ENCODE assay signal across 26 mouse cellular contexts in the genomic region with DNA sequence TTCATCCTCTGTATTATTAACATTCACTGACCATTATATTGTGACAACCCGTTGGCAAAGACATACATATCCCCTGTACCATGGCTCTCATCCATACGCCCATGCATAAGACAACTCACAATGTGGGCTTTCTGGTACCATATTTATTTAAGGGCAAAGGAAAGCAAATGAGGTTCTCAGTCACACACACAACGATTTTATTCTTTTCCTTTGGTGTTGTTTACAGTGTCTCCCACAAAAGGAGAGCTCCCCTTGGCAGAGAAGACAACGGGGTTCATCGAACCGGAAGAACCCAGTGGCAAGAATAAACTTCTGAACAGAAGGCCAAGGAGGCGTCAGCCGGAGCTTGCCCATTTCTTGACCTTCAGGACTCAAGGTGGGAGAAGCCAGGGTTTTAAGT. TPM values are rescaled to one million over a fixed set of nuclear protein-coding genes. Genes with fewer than 3 reads are reported as not detected.
DNase-seq lines count a peak whose midpoint lies in the region; ATAC-seq and TF ChIP-seq lines count a peak whose summit lies in the region.
"Had no signal": no experiment of that assay in that cellular context is flagged by ENCODE, and none has a peak within 500 bp of the region (broad histone marks: within the 10 kb centered on the region; RNA-seq: fewer than 3 reads in every experiment).

Pde6h (plus strand) TSS at position 301 of the 400 bp plus-strand sequence.

- H3K4me1 ChIP-seq in ES-E14 (ENCODE audit: control insufficient read depth in 2 of 2, insufficient read depth in 2 of 2, low read length in 2 of 2, poor library complexity in 1 of 2): no peaks in the 10 kb centered on the region
- no peaks in the 10 kb centered on the region for H3K4me1 ChIP-seq in neural tube, embryonic 15.5 days
- no peaks in the 10 kb centered on the region for H3K4me1 ChIP-seq in cerebellum, adult 2 months (ENCODE audit: control insufficient read depth, insufficient read depth, low read length)
- H3K4me1 ChIP-seq in forebrain, embryonic 11.5 days (replicated peaks; ENCODE audit: control insufficient read depth, insufficient read depth, low read length): no peaks in the 10 kb centered on the region

- TF ChIP-seq CTCF in cerebellum, adult 2 months (IDR thresholded peaks at IDR 0.05; ENCODE audit: borderline replicate concordance, insufficient read depth, low read depth, low read length): no peak

- DNase-seq in ES-E14 (ENCODE audit: low read depth, low spot score): no peak
- DNase-seq in gonadal fat pad, adult 2 months (ENCODE audit: low read depth): no peak
- peak; percentile 7 for DNase-seq in induced T-regulatory cell, adult 2 months (ENCODE audit: low read depth)
- DNase-seq in heart, adult 11 months: no peak
- DNase-seq in cerebellum, adult 2 months: no peak
- DNase-seq in forebrain, embryonic 11.5 days (ENCODE audit: low spot score): no peak
- DNase-seq: adrenal gland, adult 2 months; adrenal gland, adult 8-10 months; adrenal gland, postnatal 10 days; adrenal gland, postnatal 14 days; adrenal gland, postnatal 25 days; adrenal gland, postnatal 36 days; B cell, adult 2 months; cerebellum, adult 11 months; cerebellum, adult 11-12 months; cerebellum, adult 18-20 months had no signal

- H3K79me2 ChIP-seq in myocyte (ENCODE audit: control insufficient read depth, insufficient read depth): no peaks in the 10 kb centered on the region

- H3K27me3 ChIP-seq in myocyte (ENCODE audit: control insufficient read depth, insufficient read depth, insufficient read length): no peaks in the 10 kb centered on the region
- H3K27me3 ChIP-seq in neural tube, embryonic 15.5 days (replicated peaks): no peaks in the 10 kb centered on the region; the same call in 1 of the 2 replicates
- H3K27me3 ChIP-seq in cerebellum, adult 2 months (ENCODE audit: control insufficient read depth, insufficient read depth, low read length): no peaks in the 10 kb centered on the region
- no peaks in the 10 kb centered on the region for H3K27me3 ChIP-seq in forebrain, embryonic 11.5 days (ENCODE audit: control insufficient read depth, insufficient read depth, low read length)
- H3K27me3 ChIP-seq: CH12.LX, Patski had no signal

- peak within 1 kb of the TSS; percentile 5; the same call in 1 of the 2 replicates for H3K27ac ChIP-seq in ES-E14 (ENCODE audit: insufficient read depth, low read depth, low read length, poor library complexity, severe bottlenecking)
- H3K27ac ChIP-seq in neural tube, embryonic 15.5 days (replicated peaks): no peak within 1 kb of the TSS
- no peak within 1 kb of the TSS for H3K27ac ChIP-seq in cerebellum, adult 2 months (ENCODE audit: insufficient read depth, low read length)
- H3K27ac ChIP-seq in forebrain, embryonic 11.5 days (ENCODE audit: low read depth, low read length): no peak within 1 kb of the TSS

- no peaks in the 10 kb centered on the region for H3K9me3 ChIP-seq in ES-E14 (ENCODE audit: control insufficient read depth, insufficient read depth, low read depth, low read length)
- H3K9me3 ChIP-seq in neural tube, embryonic 15.5 days (replicated peaks): no peaks in the 10 kb centered on the region
- no peaks in the 10 kb centered on the region for H3K9me3 ChIP-seq in forebrain, embryonic 11.5 days (ENCODE audit: control insufficient read depth, low read length)
- H3K9me3 ChIP-seq: G1E had no signal

- no peak within 1 kb of the TSS for H3ac ChIP-seq in myocyte (ENCODE audit: control insufficient read depth, insufficient read length)

- no peak within 1 kb of the TSS for H3K4me3 ChIP-seq in ES-E14 (ENCODE audit: insufficient read depth in 1 of 2, low read depth in 1 of 2, low read length in 2 of 2, poor library complexity in 1 of 2, severe bottlenecking in 1 of 2)
- H3K4me3 ChIP-seq in myocyte: no peak within 1 kb of the TSS
- H3K4me3 ChIP-seq in neural tube, embryonic 15.5 days (replicated peaks): no peak within 1 kb of the TSS
- no peak within 1 kb of the TSS for H3K4me3 ChIP-seq in cerebellum, adult 2 months (replicated peaks; ENCODE audit: insufficient read depth, low read depth, low read length)
- no peak within 1 kb of the TSS for H3K4me3 ChIP-seq in forebrain, embryonic 11.5 days (ENCODE audit: low read depth, low read length)

- no peak within 1 kb of the TSS for H3K9ac ChIP-seq in ES-E14 (ENCODE audit: insufficient read depth, low read depth, low read length, poor library complexity, severe bottlenecking)
- H3K9ac ChIP-seq in neural tube, embryonic 15.5 days (replicated peaks): no peak within 1 kb of the TSS
- no peak within 1 kb of the TSS for H3K9ac ChIP-seq in forebrain, embryonic 11.5 days (ENCODE audit: low read length)

- no peak for TF ChIP-seq POLR2A in myocyte (IDR thresholded peaks at IDR 0.05; ENCODE audit: insufficient read length, low read depth)
- TF ChIP-seq POLR2A in cerebellum, adult 2 months (IDR thresholded peaks at IDR 0.05; ENCODE audit: borderline replicate concordance, insufficient read depth, low read length): no peak

- H3K4me2 ChIP-seq in myocyte (ENCODE audit: low read depth): peak within 1 kb of the TSS; percentile 14
- no peak within 1 kb of the TSS for H3K4me2 ChIP-seq in neural tube, embryonic 15.5 days
- no peak within 1 kb of the TSS for H3K4me2 ChIP-seq in forebrain, embryonic 11.5 days (ENCODE audit: low read depth, low read length, severe bottlenecking)

- H3K36me3 ChIP-seq in ES-E14 (ENCODE audit: control insufficient read depth, insufficient read depth, low read length, poor library complexity, severe bottlenecking): no peaks in the 10 kb centered on the region
- H3K36me3 ChIP-seq in myocyte (ENCODE audit: control insufficient read depth, insufficient read depth): no peaks in the 10 kb centered on the region
- H3K36me3 ChIP-seq in neural tube, embryonic 15.5 days: no peaks in the 10 kb centered on the region
- no peaks in the 10 kb centered on the region for H3K36me3 ChIP-seq in forebrain, embryonic 11.5 days (ENCODE audit: control insufficient read depth, insufficient read depth, low read length)

- ATAC-seq in neural tube, embryonic 15.5 days (ENCODE audit: low FRiP score): no peak
- ATAC-seq in forebrain, embryonic 11.5 days (replicated peaks; ENCODE audit: low FRiP score): no peak
- ATAC-seq: activated CD4-positive, CD25-positive, alpha-beta regulatory T cell, adult 4 months; CD4-positive, CD25-positive, alpha-beta regulatory T cell, adult 4 months; Patski had no signal

- in situ Hi-C loops in ES-E14 (cut with MboI; ENCODE audit: low sequenced_read_pairs in 2 of 2, unreplicated experiment in 2 of 2): no loop called here

- 87% methylated on average over 8 of the region's 8 CpGs for whole genome bisulfite sequencing in neural tube, embryonic 15.5 days
- WGBS in cerebellum, adult 2 months: 63% methylated on average over 8 of the region's 8 CpGs
- WGBS in forebrain, embryonic 11.5 days: 90% methylated on average over 8 of the region's 8 CpGs

TF ChIP-seq in ES-E14, 5 proteins besides CTCF, POLR2A, EP300 and RAD21:
- TF ChIP-seq CHD2 (IDR thresholded peaks at IDR 0.05; ENCODE audit: low read depth, low read length) (no peak), ZC3H11A (IDR thresholded peaks at IDR 0.05; ENCODE audit: borderline replicate concordance, low read depth, low read length) (no peak), MAFK (IDR thresholded peaks at IDR 0.05; ENCODE audit: insufficient read depth, low read depth, low read length) (no peak), HCFC1 (IDR thresholded peaks at IDR 0.05; ENCODE audit: borderline replicate concordance, insufficient read depth, low read length) (no peak), ZNF384 (IDR thresholded peaks at IDR 0.05; ENCODE audit: low read depth, low read length) (no peak)

TF ChIP-seq in myocyte, 11 proteins besides CTCF, POLR2A, EP300 and RAD21:
- no peak for TF ChIP-seq MYOG (IDR thresholded peaks at IDR 0.05; ENCODE audit: control insufficient read depth in 1 of 3, insufficient read depth in 1 of 3, insufficient read length in 2 of 3, low read depth in 2 of 3)
- TF ChIP-seq USF1 (IDR thresholded peaks at IDR 0.05; ENCODE audit: low read depth): no peak
- TF ChIP-seq MYOD1 (IDR thresholded peaks at IDR 0.05; ENCODE audit: control insufficient read depth in 1 of 3, insufficient read length in 2 of 3, low read depth in 2 of 3): no peak
- no peak for TF ChIP-seq MAX (IDR thresholded peaks at IDR 0.05; ENCODE audit: low read depth)
- TF ChIP-seq POLR2AphosphoS2 (IDR thresholded peaks at IDR 0.05; ENCODE audit: insufficient read length, low read depth): no peak
- TF ChIP-seq CEBPB (IDR thresholded peaks at IDR 0.05; ENCODE audit: insufficient read depth, poor library complexity, severe bottlenecking): no peak
- no peak for TF ChIP-seq TCF3 (IDR thresholded peaks at IDR 0.05; ENCODE audit: insufficient read length, low read depth)
- TF ChIP-seq E2F4 (IDR thresholded peaks at IDR 0.05; ENCODE audit: insufficient read depth): no peak
- TF ChIP-seq SRF (IDR thresholded peaks at IDR 0.05; ENCODE audit: control insufficient read depth, insufficient read length, low read depth): no peak
- no peak for TF ChIP-seq TCF12 (IDR thresholded peaks at IDR 0.05; ENCODE audit: insufficient read depth, poor library complexity, severe bottlenecking)
- no peak for TF ChIP-seq REST (IDR thresholded peaks at IDR 0.05; ENCODE audit: insufficient read depth, insufficient read length)

RNA-seq across cellular contexts. Expression of gene Pde6h, which starts in this region (rescaled TPM):
- total RNA-seq in ES-E14 (2012; rRNA removed): 0.45 TPM in 1 of 2 replicates, not detected in the other
- 0.30 and 23.6 TPM in 2 replicates for polyA plus RNA-seq in gonadal fat pad, adult 2 months (2012; rRNA removed)
- polyA plus RNA-seq in myocyte (2012; fragmentation: generic; extraction: Trizol): 0.12 TPM
- polyA plus RNA-seq in neural tube, embryonic 15.5 days (2015; fragmentation: Nextera tagmentation; extraction: Ambion mirVana): 0.33 TPM in 1 of 2 replicates, not detected in the other
- polyA plus RNA-seq in cerebellum, adult 2 months (2012; rRNA removed): 0.11 and 0.38 TPM in 2 replicates
- polyA plus RNA-seq in forebrain, embryonic 11.5 days (2014; fragmentation: Nextera tagmentation; extraction: Ambion mirVana): not detected in 2 replicates
- total RNA-seq: adrenal gland, adult 18-20 months; adrenal gland, postnatal 36 days; adrenal gland, postnatal 4 days; MEL had no signal
- polyA plus RNA-seq: adrenal gland, adult 2 months; G1E had no signal
